Mouse (Mus musculus): ENCODE data around the gene Serpina9.

DNA sequence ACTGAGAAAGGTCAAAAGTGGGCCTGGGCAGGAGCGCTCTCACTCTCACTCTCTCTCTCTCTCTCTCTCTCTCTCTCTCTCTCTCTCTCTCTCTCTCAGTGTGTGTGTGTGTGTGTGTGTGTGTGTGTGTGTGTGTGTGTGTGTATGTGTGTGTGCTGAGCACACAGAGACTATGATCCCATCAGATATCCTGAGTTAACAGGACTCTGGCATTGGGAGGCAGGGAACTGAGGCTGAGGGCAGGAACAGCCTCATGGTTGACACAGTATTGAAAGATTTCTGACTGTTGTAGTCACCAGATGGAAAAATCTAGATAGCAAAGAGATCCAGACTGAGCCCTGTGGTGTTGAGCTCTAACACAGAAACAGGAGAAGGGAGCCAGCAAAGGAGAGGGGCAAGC lies 20.2 kb upstream of the Serpina9 start:
- TF ChIP-seq POLR2A (IDR thresholded peaks at IDR 0.05; ENCODE audit: low read depth, low read length) (no peak), CTCF (IDR thresholded peaks at IDR 0.05; ENCODE audit: extremely low read depth, insufficient read length, insufficient replicate concordance, low read depth, low read length) (no peak)

Data from small intestine, adult 2 months (tissue).